Mouse (Mus musculus) adrenal gland, adult 2 months (tissue): ENCODE data around the gene Npas3. TPM values are rescaled to one million over a fixed set of nuclear protein-coding genes. Genes with fewer than 3 reads are reported as not detected.
A peak's percentile ranks its signal among the peaks of the same experiment; 100 is the strongest.

Experiments
- DNase-seq: peaks from one replicate; pipeline ENCODE4 v3.0.0; 2021
- polyA plus RNA-seq: library from polyadenylated mRNA; depleted of rRNA; stranded (reverse); fragments of >200 nt; gene quantifications from 2 replicates; pipeline ENCODE4 v1.2.3, GENCODE M21; 2012
- total RNA-seq, 2 experiments: library from RNA; stranded (reverse); gene quantifications; 2 replicates each; pipeline ENCODE4 v1.2.3; 2021

Gene Npas3
- total and polyA plus RNA-seq, 3 experiments, result 0.98 to 4.4 (median 2.1) TPM

- peak; percentile 64 for DNase-seq
Measured at GRCm38 (mm10) chr12:54067886-54068756, 819.6 kb downstream of the Npas3 start.

- no peak for DNase-seq
Measured at GRCm38 (mm10) chr12:54068757-54069146, 820.3 kb downstream of the Npas3 start.

- DNase-seq, result no peak
Measured at GRCm38 (mm10) chr12:54074012-54074411, 825.5 kb downstream of the Npas3 start.

- no peak for DNase-seq
Measured at GRCm38 (mm10) chr12:54080996-54081395, 832.5 kb downstream of the Npas3 start.

GRCm38 (mm10) chr12:54093729-54094128 is 845.3 kb downstream of the Npas3 start:
- no peak for DNase-seq

- no peak for DNase-seq
Measured at GRCm38 (mm10) chr12:54096492-54096891, 848.0 kb downstream of the Npas3 start.

- no peak for DNase-seq
Measured at GRCm38 (mm10) chr12:54098136-54098535, 849.7 kb downstream of the Npas3 start.

- peak; percentile 75 for DNase-seq
Measured at GRCm38 (mm10) chr12:54098785-54099184, 850.3 kb downstream of the Npas3 start.

GRCm38 (mm10) chr12:54099458-54099857 is 851.0 kb downstream of the Npas3 start:
- DNase-seq, result no peak

GRCm38 (mm10) chr12:54101307-54101870 is 852.9 kb downstream of the Npas3 start:
- DNase-seq, result no peak

- DNase-seq, result no peak
Measured at GRCm38 (mm10) chr12:54102500-54102899, 854.0 kb downstream of the Npas3 start.

- no peak for DNase-seq
Measured at GRCm38 (mm10) chr12:54105531-54105930, 857.1 kb downstream of the Npas3 start.

GRCm38 (mm10) chr12:54105946-54106345 is 857.5 kb downstream of the Npas3 start:
- DNase-seq, result no peak

- no peak for DNase-seq
Measured at GRCm38 (mm10) chr12:54110342-54110741, 861.9 kb downstream of the Npas3 start.

- DNase-seq, result no peak
Measured at GRCm38 (mm10) chr12:54110930-54111329, 862.5 kb downstream of the Npas3 start.

- no peak for DNase-seq
Measured at GRCm38 (mm10) chr12:54120386-54120785, 871.9 kb downstream of the Npas3 start.

GRCm38 (mm10) chr12:54121286-54121685 is 872.8 kb downstream of the Npas3 start:
- DNase-seq, result no peak
